Mouse (Mus musculus) right cerebral cortex, adult 18-20 months (tissue): ENCODE results near the gene Zfp385a.

Experiments used
- DNase-seq: peaks from one replicate; pipeline ENCODE4 v3.0.0; 2022; ENCODE audit warnings: mixed read lengths

Zfp385a gene

DNA sequence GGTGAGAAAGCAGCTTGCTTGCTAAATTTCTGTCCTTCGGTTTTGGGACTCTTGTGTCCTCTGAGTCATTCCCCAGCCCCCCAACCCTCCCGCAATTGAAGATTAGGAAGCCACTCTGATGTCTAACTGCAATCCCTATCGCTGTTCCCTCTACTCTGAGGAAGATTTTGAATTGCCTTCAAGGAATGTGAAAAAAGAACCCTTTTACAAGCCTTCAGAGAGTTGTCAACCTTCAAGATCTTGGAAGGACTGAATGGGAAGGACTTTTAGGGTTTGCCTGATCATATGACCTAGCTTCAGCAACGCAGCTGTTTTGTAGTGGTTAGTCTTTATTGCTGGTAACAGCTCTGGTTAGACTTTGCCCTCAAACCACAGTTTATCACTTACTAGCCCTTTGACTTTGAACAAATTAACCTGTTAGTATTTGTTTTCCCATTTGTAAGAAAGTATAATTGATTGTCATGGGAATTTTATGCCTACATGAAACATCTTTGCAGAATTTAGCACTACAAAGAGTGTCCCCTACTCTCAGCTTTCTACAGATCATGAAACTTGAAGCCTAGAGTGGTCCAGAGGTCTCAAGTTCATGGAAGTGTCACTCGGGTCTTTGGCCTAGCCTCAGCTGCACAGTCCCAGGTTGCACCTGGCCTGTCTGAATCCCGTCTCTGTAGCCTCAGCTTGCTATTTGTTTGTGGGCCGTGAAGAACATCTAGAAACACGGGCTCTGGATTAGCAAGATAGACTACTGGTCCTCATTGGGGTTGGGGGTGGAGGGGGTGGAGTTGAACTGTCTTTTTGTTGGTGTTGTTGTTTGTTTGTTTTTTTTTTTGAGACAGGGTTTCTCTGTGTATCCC is 33.9 kb downstream of the Zfp385a start:
- no peak for DNase-seq

DNA sequence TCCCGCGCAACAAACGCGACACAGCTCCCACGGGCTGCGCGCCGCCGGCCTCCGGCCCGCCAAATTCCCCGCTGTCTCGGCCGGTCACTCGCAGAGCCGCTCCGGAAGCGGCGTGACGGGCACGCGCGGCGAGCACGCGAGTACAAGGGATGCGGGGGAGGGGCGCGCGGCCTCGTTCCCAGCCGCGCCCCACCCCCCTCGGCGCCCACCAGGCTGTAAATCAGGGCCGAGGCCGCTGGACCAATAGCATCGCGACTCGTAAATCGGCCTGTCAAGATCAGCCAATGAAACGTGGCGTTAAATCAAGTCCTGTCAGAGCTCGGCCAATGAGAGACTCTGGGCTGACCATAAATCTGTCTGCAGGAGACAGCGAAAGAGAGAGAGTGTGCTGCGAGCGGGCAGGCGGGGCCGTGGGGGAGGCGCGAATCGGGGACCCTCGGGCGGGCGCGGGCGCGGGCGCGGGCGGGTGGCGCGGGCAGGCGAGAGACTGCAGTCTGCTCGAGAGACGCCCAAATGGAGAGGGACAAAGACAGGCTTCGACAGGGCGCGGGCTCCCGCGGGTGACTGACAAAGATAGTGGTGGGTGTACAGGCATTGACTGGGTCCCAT is 34.7 kb downstream of the Zfp385a start:
- peak; percentile 97 for DNase-seq

DNA sequence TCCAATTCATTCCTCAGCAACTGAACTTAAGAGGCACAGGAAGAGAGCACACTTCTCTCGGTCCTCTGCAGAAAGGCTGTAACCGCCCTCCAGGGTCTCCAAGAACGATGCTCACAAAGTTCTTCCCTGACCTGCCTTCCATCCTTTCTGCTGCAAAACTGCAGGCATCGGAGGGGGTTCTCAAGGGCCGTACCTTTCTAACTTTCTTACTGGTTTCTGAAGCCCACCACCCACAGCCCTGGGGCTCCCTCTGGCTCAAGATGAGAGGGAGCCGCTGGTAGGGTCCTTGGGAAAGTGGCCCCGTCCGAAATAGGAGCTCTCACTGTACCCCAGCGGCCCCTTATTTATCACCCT is 35.3 kb downstream of the Zfp385a start:
- no peak for DNase-seq

DNA sequence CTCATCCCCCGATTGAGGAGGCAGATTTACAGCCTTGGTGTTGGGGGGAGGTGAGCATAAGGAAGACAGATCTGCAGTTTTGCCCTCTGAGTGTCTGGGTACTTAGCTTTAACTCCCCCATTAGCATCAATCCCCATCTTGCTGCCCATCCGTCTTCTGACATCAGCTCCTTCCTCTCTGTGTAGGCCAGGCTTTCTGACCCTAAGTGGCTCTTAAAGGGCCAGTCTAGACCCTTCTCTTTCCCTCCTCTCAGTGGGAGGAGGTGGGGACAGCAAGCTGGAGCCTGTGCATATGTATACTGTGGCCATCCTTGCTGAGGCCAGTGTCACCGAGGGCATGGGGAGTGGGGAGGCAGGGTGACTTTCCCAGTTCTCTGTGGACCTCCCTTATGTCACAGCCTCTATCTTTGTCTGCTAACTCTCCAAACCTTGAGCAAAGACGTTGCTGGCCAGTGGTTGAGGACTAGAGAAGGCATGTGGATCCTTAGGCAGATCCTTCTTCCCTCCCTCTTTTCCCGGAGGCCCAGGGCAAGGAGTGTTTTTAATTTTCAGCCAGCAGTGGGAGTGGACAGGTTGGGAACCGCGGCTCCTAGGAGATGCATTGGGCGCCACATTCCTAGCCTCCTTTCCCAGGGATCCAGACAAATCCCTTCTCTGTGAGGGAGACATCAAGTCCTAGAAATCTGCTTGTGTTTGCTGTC is 35.8 kb downstream of the Zfp385a start:
- no peak for DNase-seq

DNA sequence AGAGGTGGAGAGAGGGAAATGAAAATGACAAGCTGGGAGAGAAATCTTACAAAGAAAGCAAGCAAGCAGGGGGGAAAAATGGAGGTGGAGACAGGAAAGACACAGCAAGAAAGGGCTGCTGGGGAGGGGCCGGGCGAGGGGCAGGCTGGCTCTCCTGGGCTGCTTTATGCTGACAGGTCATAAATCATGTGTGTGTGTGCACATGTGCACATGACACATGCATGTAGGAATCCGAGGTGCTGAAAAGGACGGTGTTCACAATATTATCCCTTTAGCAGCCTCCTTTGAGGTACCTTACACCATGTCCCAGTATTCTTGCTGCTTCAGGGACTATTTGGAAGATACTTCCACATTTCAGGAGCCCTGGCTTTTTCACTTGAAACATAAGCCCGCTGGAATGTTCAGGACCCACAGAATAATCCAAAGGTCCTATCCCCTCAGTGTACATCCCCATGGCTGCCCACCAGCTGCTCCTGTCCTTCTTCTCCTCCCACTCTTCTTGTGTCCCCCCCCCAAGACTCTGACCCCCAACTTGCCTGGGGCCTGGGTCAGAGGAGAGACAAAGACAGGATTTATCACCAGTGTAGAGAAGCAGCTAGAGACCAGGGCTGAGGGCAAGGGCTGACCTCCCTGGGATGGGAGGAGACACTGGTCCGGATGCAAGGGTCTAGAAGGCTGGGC is 37.4 kb downstream of the Zfp385a start:
- no peak for DNase-seq

DNA sequence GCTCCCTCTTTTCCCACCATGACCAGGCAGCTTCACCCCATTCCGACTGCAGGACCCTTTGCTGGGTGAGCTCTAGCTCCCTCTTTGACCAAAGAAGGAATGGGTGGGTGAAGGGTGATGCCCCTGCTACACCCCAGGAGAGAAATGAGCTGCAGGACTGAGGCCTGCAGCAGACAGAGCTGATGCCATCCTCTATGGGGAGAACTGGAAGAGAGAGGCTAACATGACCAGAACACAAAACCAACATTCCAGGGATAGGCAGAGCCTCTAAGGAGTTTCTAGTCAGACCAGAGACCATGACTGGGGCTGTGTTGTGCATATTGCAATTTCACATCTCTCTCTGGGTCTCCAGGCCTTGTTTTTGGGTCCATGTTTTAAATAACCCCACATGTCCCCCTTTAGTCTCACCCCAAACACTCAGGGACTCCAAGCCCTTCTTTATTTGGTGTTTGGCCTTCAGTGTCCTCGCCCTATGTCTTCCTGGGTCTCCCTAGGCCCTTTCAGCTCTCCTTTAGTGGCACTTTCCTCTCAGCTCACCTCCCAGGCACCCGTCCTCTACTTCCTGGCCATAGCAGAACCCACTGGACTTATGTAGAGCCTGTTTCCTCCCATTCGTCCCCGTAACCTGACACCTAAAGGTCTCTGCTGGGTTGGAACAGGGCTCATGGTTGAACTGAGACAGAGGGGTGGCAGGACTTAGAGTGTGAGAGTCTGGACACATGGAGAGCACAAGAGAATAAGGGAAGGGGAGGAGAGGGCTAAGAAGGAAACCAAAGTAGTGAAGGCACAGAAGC is 38.1 kb downstream of the Zfp385a start:
- no peak for DNase-seq

DNA sequence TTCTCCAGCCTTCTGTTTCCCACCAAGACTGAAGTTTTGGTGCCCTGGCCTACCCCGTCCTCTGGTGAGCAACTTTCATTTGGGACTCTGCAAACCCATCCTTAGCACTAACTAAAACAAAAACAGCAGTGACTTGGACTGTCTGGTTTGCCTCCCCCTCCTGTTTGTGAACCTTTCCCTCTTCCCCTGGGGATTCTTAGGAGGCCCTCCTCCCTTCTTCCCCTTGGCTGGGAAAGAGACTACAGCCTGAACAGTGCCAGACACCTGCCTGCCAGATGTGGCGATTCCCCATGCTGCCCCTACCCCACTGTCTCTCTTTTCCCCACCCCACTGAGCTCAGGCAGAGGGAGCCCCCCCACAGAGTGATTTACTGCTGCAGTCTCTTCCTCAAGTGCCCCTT is 38.8 kb downstream of the Zfp385a start:
- no peak for DNase-seq

DNA sequence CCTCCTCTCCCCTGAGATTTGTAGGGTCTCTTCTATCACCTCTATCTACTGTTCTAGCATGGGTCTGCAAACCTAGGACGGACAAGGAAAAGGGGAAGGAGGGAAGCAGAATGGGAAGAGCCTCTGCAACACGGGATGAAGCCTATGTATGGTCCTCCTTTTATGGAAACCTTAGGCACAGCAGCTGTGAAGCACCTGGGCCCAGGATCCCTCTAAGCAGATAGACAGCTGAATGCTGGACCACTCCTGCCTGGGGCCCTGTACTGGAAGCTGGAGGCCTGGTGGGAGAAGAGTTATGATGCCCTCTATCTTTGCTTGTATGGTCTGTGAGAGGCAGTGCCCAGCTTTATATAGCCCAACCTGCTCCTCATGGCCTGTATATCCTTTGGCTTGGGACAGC is 39.3 kb downstream of the Zfp385a start:
- DNase-seq, result no peak

DNA sequence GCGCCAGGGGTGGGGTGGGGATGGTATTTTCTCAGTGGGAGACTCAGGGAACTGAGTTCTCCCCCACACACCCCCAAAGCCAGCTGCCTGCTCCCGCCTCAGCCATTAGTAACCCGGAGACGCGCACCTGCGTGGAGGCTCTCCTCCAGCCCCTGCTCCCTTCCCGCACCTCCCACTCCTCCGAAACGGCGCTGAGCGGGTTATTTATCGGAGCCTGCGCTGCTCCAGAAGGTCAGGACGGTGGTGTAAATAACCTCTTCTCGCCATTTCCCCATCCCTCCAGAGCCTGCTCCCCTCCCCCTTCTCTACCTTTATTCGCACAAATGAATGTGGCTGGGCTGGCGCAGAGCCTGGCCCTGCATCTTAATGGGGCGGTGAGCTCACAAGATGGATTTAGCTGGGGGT is 39.8 kb downstream of the Zfp385a start:
- DNase-seq, result peak; percentile 73

DNA sequence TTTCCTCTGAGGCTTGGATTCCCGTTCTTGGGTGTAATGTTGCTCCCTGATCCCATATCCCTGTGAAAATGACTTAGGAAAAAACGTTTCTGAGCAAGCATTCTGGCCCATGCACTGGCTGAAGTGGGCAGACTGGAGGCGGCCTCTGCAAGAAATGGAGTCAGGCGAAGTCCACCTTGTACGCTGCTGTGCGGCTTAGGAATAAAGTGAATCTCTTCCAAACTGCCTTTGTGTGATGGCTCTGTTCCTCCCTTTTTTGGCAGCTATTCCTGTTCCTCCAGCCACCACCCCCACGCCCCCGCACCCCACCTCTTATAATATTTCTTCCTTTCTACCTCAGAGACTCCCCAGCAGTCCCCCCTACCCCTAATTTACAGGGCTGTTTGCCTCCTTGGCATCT is 40.2 kb downstream of the Zfp385a start:
- no peak for DNase-seq

DNA sequence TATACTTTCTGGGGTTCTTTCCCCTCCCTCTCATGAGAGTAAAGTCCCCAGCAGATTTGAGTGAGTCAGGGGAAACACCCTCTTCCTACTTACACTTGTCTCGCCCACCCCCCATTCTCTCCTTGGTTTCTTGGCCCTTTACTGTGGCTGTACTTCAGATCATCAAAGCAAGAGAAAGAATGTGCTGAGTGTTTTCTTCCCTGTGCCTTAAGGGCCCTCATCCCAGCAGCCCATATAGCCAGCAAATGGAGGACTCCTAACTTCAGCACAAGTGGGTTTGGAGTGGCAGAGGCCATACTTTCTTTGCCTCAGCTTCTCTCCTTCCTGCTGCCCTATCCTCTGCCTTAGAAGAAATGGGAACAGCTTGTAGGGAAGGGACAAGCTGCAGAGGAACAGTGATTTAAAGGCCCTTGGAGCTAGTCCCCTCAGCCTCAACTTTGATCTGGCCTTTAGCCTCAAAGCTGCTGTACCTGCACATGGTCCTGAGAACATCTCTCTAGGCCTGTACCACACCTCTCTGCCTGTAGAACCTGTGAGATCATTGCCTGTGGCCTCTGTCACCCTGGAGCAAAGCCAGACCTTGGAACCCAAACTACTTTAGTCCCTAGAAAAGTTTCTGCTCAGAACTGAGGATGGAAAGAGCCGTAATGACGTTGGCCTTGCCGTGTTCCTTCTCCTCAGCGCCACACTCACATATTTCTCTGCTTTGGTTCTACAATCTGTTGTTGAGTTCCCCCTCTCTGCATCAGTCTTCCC is 40.9 kb downstream of the Zfp385a start:
- DNase-seq, result no peak

DNA sequence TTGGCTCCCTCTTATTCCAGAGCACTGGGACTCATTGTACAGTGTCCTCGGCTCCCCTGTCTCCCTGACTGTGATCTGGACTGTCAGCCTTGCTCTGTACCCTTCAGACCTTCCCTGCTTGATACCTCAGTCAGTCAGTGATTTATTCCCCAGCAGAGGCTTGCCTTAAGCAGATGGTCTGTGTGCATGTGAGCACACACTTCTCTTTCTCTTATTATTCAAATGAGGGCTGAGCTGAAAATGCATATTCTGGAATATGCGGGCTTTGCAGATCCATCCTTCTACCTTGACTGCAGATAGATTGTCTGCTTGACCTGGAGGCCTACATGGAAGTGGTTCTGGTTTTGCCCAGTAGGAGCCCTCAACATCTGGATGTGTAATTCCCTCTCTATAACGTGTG is 41.9 kb downstream of the Zfp385a start:
- DNase-seq, result no peak

DNA sequence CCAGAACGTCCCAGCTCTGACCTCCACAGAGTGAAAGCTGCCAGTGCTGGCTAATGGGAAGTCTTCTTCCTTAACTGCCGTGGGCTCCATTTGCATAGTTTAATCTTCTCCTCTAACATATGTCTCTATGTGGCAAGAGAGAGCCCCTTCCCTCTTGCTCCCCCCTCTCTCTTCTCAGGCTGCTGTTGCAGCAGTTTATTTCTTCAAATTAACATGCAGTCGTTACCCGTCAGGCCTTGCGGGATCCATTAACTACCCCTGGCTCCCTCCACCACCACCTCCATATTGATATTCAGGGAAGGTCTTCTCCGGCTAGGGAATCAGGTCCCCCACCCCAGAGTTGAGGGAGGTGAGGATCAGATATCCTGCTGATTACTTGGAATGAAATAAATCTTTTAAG is 42.6 kb downstream of the Zfp385a start:
- DNase-seq, result no peak

DNA sequence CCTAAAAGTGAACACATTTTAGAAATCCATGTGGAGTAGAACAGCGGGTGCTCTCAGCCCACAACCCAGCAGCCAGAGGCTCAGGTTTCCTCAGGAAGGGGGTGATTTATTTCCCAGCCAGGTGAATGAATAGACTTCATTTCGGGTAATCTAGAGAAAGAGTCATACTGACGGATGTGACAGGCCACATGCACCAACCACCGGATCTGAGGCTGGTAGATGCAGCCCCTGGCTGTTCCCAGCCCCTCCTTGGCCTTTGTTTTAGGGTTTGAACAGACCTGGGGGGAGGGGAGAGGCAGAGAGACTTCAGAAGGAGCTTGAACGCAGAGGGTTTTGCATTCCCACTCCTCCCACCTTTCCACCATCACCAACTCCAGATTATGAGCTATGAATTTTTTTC is 44.0 kb downstream of the Zfp385a start:
- DNase-seq, result no peak

DNA sequence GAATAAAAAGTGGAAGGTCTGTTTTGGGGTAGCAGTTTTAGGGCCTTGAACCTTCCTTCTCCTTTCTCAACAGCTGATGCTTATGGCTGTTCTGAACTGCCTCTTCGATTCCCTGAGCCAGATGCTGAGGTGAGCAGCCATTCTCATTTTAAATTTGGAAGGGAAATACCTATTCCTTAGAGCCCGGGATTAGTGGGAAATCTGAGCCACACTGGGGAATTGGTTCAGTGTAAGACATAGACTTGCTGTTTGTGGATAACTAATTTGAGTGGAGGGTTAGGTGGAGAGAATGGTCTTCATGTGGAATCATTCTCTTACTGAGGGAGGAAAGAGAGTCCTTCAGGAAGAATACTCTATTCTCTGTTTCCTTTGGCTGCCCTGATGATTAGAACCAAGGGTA is 45.2 kb downstream of the Zfp385a start:
- no peak for DNase-seq

DNA sequence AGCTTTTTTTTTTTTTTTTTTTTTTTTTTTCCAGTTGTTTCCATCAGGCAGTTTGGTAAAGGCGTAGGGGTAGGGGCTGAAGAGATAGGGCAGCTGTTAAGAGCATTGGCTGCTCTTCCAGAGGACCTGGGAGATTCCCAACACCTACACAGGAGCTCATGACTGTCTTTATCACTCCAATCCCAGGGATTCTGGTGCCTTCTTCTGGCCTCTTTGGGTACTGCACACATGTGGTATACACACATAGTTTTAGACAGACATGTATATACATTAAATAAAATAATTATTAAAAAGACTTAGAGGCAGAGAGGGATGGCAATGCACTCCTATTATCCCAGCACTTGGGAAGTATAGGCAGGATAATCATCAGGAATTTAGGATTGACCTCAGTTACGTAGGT is 46.5 kb downstream of the Zfp385a start:
- DNase-seq, result no peak

DNA sequence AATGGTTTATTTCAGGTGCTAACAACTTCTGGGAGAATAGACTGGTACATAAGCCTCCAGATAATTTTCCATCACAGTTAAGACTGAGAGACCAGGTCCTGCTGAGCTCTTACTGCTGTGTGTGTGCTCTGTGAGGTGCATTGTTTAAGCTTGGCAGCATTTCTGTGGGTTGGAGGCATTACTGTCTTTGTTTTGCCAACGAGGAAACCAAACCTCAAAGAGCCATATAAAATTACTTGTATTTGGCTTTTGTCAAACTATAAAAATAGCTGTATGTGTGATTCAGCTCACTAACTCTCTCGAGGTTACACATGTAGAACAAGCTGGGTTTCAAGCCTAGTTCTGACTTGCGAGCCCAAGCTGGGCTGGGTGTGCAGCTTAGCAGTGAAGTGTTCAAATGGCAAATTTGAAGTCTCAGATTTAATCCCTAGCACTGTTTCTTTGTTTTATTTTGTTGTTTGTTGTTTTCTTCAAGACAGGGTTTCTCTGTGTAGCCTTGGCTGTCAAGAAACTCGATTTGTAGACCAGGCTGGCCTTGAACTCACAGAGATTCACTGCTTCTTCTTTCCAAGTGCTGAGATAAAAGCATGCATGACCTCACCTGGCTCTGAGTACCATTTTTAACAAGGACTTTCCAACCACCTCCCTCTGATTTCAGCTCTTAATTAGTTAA is 47.1 kb downstream of the Zfp385a start:
- DNase-seq, result no peak

DNA sequence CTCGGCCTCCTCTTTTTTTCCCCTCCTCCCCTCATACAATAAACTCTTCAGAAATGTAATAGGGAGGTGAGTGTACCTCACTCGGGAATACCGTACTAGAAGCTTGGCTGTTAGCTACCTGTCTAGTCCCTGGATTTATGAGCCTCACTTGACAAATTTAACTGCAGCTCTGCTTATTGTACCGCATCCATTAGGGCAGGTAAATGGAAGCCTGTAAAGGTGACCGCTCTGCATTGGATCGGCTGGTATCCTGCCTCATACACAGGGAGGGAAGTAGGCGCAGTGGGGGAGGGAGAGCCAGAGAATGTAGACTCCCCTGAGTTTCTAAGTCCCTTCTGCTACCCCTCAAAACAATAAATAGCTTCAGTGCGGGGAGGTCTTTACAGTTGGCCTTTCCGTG is 49.0 kb downstream of the Zfp385a start:
- no peak for DNase-seq

DNA sequence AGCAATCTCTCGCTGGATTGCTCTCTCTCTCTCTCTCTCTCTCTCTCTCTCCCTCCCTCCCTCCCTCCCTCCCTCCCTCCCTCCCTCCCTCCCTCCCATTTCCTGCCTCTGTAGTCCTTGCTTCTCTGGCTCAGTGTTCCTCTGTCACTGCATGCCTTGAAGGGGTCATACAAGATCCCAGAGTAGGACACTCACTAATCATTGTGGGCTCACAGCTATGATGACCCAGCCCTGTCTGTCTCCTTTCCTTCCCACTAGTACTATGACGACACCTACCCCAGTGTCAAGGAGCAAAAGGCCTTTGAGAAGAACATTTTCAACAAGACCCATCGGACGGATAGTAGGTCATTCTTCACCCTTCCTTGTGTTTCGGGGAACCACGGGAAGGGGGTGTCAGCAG is 49.5 kb downstream of the Zfp385a start:
- DNase-seq, result no peak

DNA sequence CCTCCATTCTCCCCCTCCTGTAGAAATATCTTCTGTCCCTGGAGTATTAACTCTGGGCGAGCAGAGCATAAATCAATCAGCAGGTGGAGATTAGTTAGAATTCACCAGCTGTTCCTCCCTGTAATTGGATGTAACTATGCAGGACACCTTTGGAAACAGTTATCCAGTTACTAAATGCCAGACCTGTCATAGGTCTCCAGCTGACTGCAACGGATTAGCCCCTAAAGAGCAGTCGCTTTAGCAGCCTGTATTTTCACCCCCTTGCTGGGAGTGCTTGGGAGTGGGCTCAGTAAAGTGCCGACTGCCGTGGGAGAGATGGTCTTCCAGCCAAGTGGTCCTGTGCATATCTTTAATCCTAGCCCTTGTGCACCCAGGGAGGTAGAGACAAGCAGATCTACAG is 50.3 kb downstream of the Zfp385a start:
- no peak for DNase-seq

DNA sequence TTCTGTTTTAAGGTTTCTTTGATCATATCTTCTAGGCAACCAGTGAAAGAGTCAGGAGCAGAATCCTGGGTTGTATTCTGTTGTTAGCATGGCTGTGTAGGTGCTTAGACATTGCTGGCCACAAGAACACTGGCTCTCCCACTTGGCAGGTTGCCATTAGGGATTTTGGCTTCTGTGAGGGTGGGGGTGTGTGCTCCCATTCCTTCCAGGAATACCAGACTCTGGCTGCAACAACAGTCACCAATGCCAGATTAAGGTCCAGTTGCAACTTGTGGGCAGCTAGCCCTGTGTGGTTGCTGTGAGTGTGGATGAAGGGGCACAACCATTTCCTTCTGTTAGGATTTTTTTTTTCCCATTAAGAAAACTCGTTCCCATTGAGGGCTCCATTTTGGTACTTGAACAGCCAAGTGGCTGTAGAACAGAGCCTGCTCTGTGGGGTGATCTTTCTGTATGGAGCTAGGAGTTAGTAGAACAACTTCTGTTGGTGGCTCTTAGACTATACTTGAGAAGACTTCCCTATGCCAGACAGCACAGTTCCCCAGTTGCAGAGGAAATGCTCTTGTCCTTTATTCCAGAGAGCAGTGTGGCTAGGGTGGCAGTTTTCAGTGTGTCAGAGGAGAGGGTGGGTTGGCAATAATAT is 54.0 kb downstream of the Zfp385a start:
- no peak for DNase-seq
